Mouse (Mus musculus): ENCODE data around the gene Ndufaf8. TPM values are rescaled to one million over a fixed set of nuclear protein-coding genes. Genes with fewer than 3 reads are reported as not detected.
A peak's percentile ranks its signal among the peaks of the same experiment; 100 is the strongest.

Gene Ndufaf8
- polyA plus RNA-seq, 1 experiment from 2014 or later = 88.6 TPM

DNA sequence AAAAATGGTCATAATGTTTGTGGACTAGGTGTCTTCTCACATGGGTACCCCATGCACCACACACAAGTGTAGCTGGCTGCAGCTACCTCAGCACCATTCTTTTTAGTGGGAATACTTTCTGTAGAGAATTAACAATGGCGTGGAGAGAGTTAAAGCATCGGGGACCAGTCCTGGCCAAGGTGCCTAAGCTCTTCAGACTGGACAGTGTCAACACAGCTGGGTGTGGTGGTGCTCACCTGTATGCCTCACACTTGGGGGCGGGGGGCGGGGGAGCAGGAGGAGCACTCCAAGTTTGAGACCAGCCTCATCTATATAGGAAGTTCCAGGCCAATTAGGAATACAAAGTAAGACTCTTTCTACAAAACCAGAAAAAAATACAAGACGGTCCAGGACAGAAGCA, 35.4 kb downstream of the Ndufaf8 start:
- WGBS = 69% methylated on average over 5 of the region's 5 CpGs
- H3K9ac ChIP-seq = no peak overlapping the region
- no peak overlapping the region for H3K4me2 ChIP-seq
- no peaks in the 10 kb centered on the region for H3K27me3 ChIP-seq (ENCODE audit: insufficient read depth, low read length)
- H3K4me1 ChIP-seq (ENCODE audit: insufficient read depth) = peaks cover 9% of the 10 kb centered on the region
- no peaks in the 10 kb centered on the region for H3K9me3 ChIP-seq (ENCODE audit: low read depth, low read length)
- no peak overlapping the region for H3K27ac ChIP-seq (ENCODE audit: low read depth)
- no peak for DNase-seq
- peaks cover 59% of the 10 kb centered on the region for H3K36me3 ChIP-seq (ENCODE audit: insufficient read depth)
- no peak for TF ChIP-seq CTCF (IDR thresholded peaks at IDR 0.05; ENCODE audit: low read depth)
- no peak overlapping the region for H3K4me3 ChIP-seq (ENCODE audit: low read depth, low read length)
- ATAC-seq (ENCODE audit: insufficient read depth) = no peak

DNA sequence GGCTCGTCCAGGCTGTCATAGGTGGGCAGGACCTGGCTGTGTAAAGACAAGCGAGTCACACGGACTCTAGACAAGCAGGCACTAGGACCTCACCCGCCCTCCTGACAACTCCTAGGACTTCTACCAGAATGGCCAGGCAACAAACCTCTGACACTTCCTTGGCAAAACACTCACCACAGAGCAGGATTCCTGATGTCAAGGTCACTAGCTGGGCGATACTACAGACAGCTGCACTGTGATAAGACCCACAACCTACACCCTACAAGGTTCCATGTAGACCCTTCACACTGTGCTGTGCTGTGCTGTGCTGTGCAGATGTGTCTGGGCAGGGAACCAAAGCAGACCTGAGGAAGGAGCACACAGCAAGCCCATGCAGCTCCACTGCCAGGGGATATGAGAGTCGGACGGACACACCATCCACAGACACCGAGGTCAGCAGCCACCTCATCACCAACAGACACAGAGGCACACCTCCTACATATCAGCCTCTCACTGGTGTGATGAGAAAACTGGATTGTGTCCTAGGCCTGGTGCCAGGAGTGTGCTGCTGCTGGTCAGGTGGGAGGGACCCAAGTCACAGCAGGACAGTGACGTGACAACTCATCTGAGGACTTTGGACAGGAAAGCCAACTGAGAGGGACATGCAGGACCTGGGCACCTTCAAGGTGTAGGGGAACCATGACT, 36.3 kb downstream of the Ndufaf8 start:
- Histone ChIP-seq H3K9ac (no peak overlapping the region), H3K4me2 (no peak overlapping the region), H3K27ac (ENCODE audit: low read depth) (no peak overlapping the region), H3K9me3 (ENCODE audit: low read depth, low read length) (no peaks in the 10 kb centered on the region), H3K27me3 (ENCODE audit: insufficient read depth, low read length) (no peaks in the 10 kb centered on the region), H3K4me1 (ENCODE audit: insufficient read depth) (peaks cover 9% of the 10 kb centered on the region), H3K4me3 (ENCODE audit: low read depth, low read length) (no peak overlapping the region), H3K36me3 (ENCODE audit: insufficient read depth) (peaks cover 58% of the 10 kb centered on the region; the same call in 1 of the 2 replicates)
- ATAC-seq (ENCODE audit: insufficient read depth) = no peak
- no peak for DNase-seq
- WGBS = 77% methylated on average over 9 of the region's 9 CpGs
- TF ChIP-seq CTCF (IDR thresholded peaks at IDR 0.05; ENCODE audit: low read depth) = no peak

DNA sequence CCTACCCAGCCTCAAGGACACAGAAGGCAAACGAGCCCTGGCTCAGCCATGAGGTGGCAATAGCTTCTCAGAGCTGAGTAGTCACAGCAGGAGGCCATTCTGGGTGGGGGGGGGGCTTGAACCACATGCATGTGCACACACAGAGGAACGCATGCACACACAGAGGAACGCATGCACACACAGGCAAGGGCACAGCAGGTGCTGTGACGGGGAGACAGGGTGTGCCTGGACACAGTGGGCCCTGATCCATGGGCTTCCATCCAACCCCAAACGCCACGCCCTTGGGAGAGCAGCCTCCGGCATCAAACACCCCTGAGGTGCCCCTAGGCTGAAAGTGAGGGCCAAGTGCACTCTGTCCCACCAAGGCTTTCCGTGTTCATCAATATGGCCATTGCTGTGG, 37.5 kb downstream of the Ndufaf8 start:
- H3K27me3 ChIP-seq (ENCODE audit: insufficient read depth, low read length) = no peaks in the 10 kb centered on the region
- 0 out of 2 replicates have a peak overlapping the region, but pooled peaks have one; percentile 12 for H3K4me2 ChIP-seq
- WGBS = 72% methylated on average over 8 of the region's 8 CpGs
- TF ChIP-seq CTCF (IDR thresholded peaks at IDR 0.05; ENCODE audit: low read depth) = no peak
- peaks cover 9% of the 10 kb centered on the region for H3K4me1 ChIP-seq (ENCODE audit: insufficient read depth)
- peak overlapping the region; percentile 9; the same call in 1 of the 2 replicates for H3K27ac ChIP-seq (ENCODE audit: low read depth)
- H3K9me3 ChIP-seq (ENCODE audit: low read depth, low read length) = no peaks in the 10 kb centered on the region
- DNase-seq = no peak
- no peak overlapping the region for H3K9ac ChIP-seq
- no peak overlapping the region for H3K4me3 ChIP-seq (ENCODE audit: low read depth, low read length)
- H3K36me3 ChIP-seq (ENCODE audit: insufficient read depth) = peaks cover 57% of the 10 kb centered on the region; the same call in 1 of the 2 replicates
- no peak for ATAC-seq (ENCODE audit: insufficient read depth)

DNA sequence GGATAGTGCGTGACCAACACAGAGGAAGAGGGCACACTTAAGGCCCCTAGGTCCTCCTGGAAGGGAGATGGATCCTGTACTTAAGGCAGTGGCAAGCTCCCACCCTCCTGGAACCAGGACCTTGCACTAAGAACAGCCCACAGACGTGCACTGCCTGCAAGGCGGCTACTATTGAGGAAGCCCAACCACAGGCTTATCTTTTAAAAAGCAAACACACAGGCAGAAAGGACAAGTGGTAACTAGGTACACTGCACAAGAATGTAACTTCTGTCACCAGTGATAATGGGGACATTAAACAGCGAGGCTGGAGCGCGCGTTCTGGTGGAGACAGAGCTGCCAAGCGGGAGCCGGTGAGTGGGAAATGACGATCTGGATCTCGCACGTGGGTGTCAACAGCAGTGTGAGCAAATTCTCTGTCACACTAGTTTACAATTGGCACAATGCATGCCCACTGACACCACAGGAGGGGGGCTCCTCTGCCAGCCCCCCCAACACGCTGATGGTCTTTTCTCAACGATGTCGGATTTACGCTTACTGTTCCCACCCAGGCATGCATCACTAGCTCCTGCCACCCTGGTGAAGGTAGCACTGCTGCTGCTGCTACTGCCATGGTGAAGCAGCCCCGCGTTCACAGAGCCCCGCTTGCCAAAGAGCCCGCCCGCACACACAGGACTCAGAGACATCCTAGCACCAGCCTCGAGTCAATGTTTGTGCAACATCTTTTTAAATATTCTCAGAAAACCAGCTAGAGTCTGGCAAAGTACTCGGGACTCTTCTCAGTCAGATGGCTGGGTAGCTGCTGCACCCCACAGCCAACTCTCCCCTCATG, 38.3 kb downstream of the Ndufaf8 start:
- DNase-seq (peak; percentile 42), ATAC-seq (ENCODE audit: insufficient read depth) (peak; percentile 36; the same call in 1 of the 2 replicates)
- peaks cover 9% of the 10 kb centered on the region for H3K4me1 ChIP-seq (ENCODE audit: insufficient read depth)
- H3K9ac ChIP-seq = peak overlapping the region; percentile 13; the same call in 1 of the 2 replicates
- no peak overlapping the region for H3K4me3 ChIP-seq (ENCODE audit: low read depth, low read length)
- 49% methylated on average over 23 of the region's 23 CpGs for WGBS
- H3K4me2 ChIP-seq = peak overlapping the region; percentile 44; the same call in 1 of the 2 replicates
- H3K9me3 ChIP-seq (ENCODE audit: low read depth, low read length) = no peaks in the 10 kb centered on the region
- peaks cover 49% of the 10 kb centered on the region; the same call in 1 of the 2 replicates for H3K36me3 ChIP-seq (ENCODE audit: insufficient read depth)
- peak overlapping the region; percentile 18; the same call in 1 of the 2 replicates for H3K27ac ChIP-seq (ENCODE audit: low read depth)
- no peak for TF ChIP-seq CTCF (IDR thresholded peaks at IDR 0.05; ENCODE audit: low read depth)
- no peaks in the 10 kb centered on the region for H3K27me3 ChIP-seq (ENCODE audit: insufficient read depth, low read length)

DNA sequence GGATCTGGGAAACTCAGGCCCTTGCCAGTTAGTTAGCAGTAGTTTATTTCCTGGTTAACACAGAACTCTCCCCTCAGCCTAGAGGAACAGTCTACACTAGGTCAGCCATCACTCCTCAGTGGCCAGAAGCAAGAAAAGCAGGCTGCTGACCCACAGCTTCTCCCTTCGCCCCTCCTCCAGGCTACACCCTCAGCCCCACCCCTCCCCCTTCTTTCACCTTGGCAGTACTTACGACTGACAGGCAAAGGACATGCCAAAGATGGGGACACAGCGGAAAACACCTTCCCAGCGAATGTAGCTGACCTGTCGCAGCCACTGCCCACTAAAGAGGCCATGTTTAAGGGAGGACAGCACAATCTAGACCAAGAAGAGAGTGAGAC, 38.9 kb downstream of the Ndufaf8 start:
- peak overlapping the region; percentile 44; the same call in 1 of the 2 replicates for H3K4me2 ChIP-seq
- H3K4me3 ChIP-seq (ENCODE audit: low read depth, low read length) = no peak overlapping the region
- peaks cover 43% of the 10 kb centered on the region; the same call in 1 of the 2 replicates for H3K36me3 ChIP-seq (ENCODE audit: insufficient read depth)
- DNase-seq = no peak
- no peak overlapping the region for H3K9ac ChIP-seq
- no peaks in the 10 kb centered on the region for H3K9me3 ChIP-seq (ENCODE audit: low read depth, low read length)
- no peak for TF ChIP-seq CTCF (IDR thresholded peaks at IDR 0.05; ENCODE audit: low read depth)
- no peak for ATAC-seq (ENCODE audit: insufficient read depth)
- H3K27ac ChIP-seq (ENCODE audit: low read depth) = peak overlapping the region; percentile 18; the same call in 1 of the 2 replicates
- 26% methylated on average over 5 of the region's 5 CpGs for WGBS
- H3K27me3 ChIP-seq (ENCODE audit: insufficient read depth, low read length) = no peaks in the 10 kb centered on the region
- peaks cover 9% of the 10 kb centered on the region for H3K4me1 ChIP-seq (ENCODE audit: insufficient read depth)

DNA sequence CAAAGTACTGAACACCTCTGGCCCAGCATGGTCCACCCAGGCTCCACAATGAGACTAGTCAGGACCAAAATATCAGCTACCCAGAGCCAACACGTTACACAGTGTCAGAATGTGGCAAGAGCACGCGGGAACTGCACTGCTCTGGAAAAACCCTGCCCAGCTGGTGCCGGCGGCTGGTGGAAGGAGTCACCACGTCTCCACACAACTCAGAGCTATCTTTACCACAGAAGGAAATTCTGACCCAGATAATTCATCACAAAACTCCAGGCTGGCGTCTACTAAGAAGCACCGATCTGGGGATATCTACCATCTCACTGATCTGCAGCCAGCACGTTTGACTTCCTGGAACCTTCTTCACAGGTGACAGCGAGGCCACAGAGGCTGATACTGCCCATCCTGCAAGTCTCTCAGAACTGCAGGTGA, 40.6 kb downstream of the Ndufaf8 start:
- Histone ChIP-seq H3K27ac (ENCODE audit: low read depth) (no peak overlapping the region), H3K27me3 (ENCODE audit: insufficient read depth, low read length) (no peaks in the 10 kb centered on the region), H3K4me3 (ENCODE audit: low read depth, low read length) (no peak overlapping the region), H3K4me2 (no peak overlapping the region), H3K36me3 (ENCODE audit: insufficient read depth) (peaks cover 31% of the 10 kb centered on the region; the same call in 1 of the 2 replicates), H3K9me3 (ENCODE audit: low read depth, low read length) (no peaks in the 10 kb centered on the region), H3K9ac (no peak overlapping the region), H3K4me1 (ENCODE audit: insufficient read depth) (peaks cover 9% of the 10 kb centered on the region)
- DNase-seq = no peak
- 68% methylated on average over 10 of the region's 10 CpGs for WGBS
- ATAC-seq (ENCODE audit: insufficient read depth) = no peak
- no peak for TF ChIP-seq CTCF (IDR thresholded peaks at IDR 0.05; ENCODE audit: low read depth)

DNA sequence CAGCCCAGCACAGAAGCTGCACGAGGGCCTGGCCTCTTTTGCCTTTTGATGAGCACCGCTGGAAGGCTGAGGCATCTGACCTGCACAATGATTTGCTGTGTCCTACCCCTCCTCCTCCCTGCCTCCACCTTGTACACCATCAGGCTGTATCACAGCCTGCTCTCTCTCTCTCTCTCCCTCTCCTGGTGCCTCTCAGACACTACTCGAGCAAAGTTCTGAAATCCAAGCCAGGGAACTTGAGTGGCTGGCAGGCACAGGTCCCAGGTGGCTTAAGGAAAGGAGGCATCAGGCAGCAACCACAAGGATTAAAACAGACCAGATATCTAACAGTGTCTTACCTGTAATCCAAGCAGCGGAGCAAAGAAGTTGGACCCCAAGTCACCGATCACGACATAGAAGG, 41.5 kb downstream of the Ndufaf8 start:
- Histone ChIP-seq H3K27me3 (ENCODE audit: insufficient read depth, low read length) (no peaks in the 10 kb centered on the region), H3K9ac (no peak overlapping the region), H3K9me3 (ENCODE audit: low read depth, low read length) (no peaks in the 10 kb centered on the region), H3K4me3 (ENCODE audit: low read depth, low read length) (no peak overlapping the region), H3K27ac (ENCODE audit: low read depth) (no peak overlapping the region), H3K36me3 (ENCODE audit: insufficient read depth) (peaks cover 27% of the 10 kb centered on the region; the same call in 1 of the 2 replicates), H3K4me2 (no peak overlapping the region), H3K4me1 (ENCODE audit: insufficient read depth) (peaks cover 9% of the 10 kb centered on the region)
- no peak for ATAC-seq (ENCODE audit: insufficient read depth)
- 70% methylated on average over 6 of the region's 6 CpGs for WGBS
- DNase-seq = no peak
- peak; percentile 17; the same call in 1 of the 2 replicates for TF ChIP-seq CTCF (IDR thresholded peaks at IDR 0.05; ENCODE audit: low read depth)

Measured in lung, embryonic 14.5 days (tissue).